Mouse (Mus musculus) layer of hippocampus, adult 18-20 months (tissue): ENCODE data around the gene Fabp1. TPM values are rescaled to one million over a fixed set of nuclear protein-coding genes. Genes with fewer than 3 reads are reported as not detected.

Experiments
- DNase-seq, 2 experiments: peaks; one replicate each; pipeline ENCODE4 v3.0.0; 2022; ENCODE audit warnings: low spot score in 2 of 2
- total RNA-seq, 2 experiments: library from RNA; stranded (reverse); gene quantifications; 2 replicates each; pipeline ENCODE4 v1.2.3; 2021

Gene Fabp1
- total RNA-seq, 2 experiments from 2014 or later, result not detected

GRCm38 (mm10) chr6:71211917-71212316, 12.3 kb downstream of the Fabp1 start:
- peak in 1 of 2 experiments; percentile 15 for DNase-seq

DNA sequence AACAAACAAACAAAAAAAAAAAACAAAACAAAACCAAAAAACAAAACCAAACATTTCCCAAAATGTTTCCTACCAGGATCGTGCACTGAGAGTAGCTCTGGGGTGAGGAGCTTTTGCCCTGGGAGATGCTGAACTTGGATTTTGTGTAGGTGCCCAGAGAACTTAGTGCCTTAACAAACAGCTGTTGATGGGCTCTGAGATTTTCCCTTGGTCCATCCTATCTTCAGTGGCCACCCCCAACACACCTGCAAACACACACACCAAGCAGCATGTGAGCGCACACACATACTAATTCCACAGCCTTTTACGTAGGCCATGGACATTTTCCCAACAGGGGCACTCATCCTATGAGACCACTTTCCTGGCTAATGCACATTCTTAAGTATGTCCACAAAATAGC, 12.8 kb downstream of the Fabp1 start:
- no peak for DNase-seq

DNA sequence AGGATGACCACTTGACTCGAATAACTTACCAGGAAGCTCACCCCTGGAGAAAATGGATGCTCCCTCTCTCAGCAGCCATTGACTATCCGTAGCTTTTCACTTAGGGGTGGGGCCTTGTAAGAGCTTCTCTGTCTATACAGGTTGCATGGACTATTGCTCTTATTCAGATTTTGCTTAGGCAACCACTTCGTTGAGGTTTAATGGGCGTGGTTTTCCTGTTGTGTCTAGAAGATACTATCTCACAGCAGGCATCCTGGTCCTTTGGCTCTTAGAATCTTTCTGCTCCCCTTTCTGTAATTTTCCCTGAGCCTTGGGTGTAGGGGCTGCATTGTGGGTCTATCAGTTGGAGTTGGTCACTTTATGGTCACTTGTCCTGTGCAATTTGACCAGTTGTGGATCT, 21.9 kb downstream of the Fabp1 start:
- no peak for DNase-seq

DNA sequence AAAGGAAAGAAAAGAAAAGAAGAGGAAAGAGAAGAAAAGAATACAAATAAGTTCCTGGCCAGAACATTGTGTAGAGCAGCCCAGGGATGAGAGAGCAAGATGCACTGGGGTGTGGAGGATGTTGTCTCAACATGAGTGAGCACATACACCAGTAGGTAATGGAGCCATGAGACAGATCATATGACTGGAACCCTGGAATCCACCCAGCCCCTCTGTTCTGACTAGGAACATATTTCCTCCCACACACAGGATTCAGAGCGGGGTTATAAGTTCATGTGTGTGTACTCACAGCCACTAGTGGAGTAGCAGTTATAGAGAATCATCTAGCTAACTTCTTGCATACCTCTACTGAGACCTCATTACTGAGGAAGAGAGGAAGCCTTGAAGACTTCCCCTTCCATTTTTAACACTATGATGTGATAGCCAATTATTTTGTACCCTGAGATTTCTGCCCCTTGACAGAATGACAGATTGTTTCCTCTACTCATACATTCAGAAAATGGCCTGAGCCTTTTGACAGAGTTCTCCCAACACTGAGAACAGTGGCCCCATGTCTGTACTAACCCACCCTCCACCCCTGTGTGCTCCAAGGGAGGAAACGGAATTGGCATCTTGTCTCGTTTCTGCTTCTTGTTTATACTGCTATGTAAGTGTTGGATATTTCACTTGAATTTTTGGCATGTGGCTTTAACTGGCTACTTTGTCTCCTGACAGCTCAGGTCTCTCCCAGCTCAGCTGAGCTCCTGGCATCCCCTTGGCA, 24.7 kb downstream of the Fabp1 start:
- no peak for DNase-seq

GRCm38 (mm10) chr6:71226544-71226943, 26.9 kb downstream of the Fabp1 start:
- no peak for DNase-seq

DNA sequence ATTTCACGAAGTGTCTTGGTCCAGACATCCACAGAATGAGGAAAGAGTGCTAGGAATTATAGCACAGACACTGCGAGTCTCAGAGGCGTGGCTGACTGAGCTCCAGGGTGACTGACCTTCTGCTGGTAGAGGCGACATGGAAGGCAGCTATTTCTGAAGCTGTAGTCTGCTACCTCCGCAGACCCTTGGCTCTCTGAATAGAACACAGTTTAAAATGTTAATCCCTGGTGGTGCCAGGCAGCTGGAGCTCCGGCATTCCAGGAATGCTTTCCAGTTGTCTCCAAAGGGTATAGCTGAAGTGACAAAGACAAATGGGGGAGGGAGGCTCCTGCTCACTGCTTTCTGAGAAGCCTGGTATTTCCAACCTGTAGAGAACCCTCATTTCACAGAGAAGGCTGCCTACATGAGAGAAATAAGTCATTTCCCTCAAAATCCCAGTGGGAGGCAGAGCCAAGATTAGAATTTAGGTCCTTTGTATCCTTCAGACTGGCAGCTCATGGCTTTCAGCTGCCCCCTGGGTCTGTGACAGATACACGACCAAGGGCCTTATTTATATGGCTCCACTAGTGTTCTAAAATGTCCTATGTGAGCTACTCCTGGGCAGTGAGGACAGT, 27.6 kb downstream of the Fabp1 start:
- DNase-seq, result no peak

GRCm38 (mm10) chr6:71235121-71235520, 35.5 kb downstream of the Fabp1 start:
- DNase-seq, result no peak

DNA sequence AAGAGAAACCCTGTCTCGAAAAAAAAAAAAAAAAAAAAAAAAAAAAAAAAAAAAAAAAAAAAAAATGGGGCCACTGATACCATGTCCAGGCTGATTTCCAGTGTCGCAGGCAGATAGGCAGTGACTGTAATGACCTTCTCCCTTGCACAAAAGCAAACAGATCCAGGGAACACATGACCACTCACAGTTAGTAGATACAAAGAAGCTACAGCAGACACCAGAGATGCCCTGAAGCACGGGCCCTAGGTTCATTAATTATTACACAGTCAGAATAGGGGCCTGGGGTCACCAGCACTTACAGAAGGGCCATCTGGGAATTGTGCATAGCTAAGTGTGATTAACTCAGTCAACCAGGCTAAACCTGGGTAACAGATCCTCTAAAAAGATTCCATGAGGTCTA, 36.3 kb downstream of the Fabp1 start:
- DNase-seq, result no peak

GRCm38 (mm10) chr6:71236506-71236905, 36.9 kb downstream of the Fabp1 start:
- DNase-seq, result no peak

DNA sequence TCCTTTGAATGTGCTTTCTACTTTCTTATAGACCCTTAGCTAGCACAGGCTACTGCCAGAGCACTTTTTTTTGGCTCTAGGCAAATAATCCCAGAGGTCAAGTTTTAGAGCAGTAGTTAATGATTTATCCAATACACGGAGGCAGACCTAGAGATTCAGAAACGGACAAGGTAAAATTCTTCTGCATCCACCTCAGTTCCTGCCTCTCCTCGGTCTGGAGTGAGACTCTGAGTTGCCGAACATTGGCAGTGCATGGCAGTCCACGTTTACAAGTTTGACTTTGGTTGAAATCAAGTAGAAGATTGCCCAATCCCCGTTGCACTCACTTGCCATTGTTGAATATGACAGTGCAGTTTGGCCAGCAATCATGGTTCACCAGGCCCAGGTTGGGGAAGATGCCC, 37.4 kb downstream of the Fabp1 start:
- DNase-seq, result no peak

- DNase-seq, result no peak
Observed at GRCm38 (mm10) chr6:71239069-71239750, 39.6 kb downstream of the Fabp1 start.

- DNase-seq, result no peak
Observed at GRCm38 (mm10) chr6:71240831-71241230, 41.2 kb downstream of the Fabp1 start.

DNA sequence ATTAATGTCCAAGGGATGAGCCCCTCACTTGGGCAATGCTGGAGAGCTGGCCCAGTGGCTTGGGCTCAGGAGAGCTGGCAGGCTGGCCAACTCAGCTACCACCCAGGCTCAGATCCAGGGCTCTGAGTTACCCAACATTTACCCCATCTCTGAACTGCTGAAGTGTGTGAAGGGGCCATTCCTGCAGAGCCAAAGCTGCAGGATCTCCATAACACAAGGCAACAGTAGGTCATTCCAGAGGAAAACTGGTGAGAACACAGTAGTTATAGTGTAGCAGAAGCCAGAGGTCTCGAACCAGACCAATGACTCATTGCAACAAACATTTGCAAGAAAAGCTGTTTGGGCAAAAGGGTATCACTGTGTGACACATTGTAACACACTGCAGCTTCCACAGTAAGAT, 43.2 kb downstream of the Fabp1 start:
- DNase-seq, result no peak

DNA sequence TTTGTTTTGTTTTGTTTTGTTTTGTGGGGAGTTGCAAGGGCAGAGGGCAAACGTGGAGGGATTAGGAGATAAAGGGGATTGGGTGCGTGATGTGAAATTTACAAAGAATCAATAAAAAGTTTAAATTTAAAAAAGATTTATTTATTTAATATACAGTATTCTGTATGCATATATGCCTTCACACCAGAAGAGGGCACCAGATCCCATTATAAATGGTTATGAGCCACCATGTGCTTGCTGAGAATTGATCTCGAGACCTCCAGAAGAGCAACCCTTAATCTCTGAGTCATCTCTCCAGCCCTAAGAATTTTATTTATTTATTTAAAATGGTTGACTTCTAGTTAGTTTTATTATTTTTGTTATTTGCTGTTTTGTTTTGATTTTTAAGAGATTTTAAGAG, 43.6 kb downstream of the Fabp1 start:
- no peak for DNase-seq

- no peak for DNase-seq
Observed at GRCm38 (mm10) chr6:71248420-71248819, 48.8 kb downstream of the Fabp1 start.

DNA sequence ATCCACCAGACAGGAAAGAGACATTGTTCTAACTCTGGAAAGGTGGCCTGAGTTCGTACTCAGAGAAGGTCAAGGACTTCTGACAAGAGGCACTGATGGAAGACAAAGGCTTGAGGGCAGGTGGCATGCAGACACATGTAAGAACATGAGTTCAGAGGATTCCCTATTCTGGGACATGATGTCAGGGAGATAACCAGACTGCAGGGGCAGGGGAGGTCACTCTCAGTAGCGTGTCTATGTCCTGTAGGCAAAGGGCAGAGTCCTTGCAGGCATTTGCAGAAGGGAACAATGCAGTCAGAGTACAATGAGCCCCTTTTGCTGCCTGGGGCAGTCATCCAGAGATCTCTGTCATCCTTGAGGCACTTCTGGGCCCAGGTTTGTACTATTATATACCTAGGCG, 50.0 kb downstream of the Fabp1 start:
- no peak for DNase-seq

GRCm38 (mm10) chr6:71250951-71251350, 51.3 kb downstream of the Fabp1 start:
- no peak for DNase-seq

DNA sequence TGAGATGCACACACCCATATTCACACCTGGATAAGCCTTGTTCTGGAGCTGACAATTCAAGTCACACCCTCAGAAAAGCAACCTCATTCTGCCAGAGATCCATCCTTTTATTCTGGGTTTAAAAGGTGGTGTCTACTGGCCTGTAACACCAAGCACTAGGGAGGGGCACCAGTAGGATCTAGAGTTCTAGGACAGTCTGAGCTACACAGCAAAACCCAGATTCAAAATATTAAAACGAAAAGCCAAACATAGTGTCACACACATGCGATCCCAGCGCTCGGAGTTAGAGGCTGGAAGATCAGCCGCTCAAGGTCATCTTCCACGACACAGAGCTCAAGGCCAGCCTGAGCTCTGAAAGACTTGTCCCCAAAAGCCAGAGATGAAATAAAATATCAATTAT, 54.8 kb downstream of the Fabp1 start:
- no peak for DNase-seq
